ENCODE assay signal across 9 mouse cellular contexts in the genomic region with DNA sequence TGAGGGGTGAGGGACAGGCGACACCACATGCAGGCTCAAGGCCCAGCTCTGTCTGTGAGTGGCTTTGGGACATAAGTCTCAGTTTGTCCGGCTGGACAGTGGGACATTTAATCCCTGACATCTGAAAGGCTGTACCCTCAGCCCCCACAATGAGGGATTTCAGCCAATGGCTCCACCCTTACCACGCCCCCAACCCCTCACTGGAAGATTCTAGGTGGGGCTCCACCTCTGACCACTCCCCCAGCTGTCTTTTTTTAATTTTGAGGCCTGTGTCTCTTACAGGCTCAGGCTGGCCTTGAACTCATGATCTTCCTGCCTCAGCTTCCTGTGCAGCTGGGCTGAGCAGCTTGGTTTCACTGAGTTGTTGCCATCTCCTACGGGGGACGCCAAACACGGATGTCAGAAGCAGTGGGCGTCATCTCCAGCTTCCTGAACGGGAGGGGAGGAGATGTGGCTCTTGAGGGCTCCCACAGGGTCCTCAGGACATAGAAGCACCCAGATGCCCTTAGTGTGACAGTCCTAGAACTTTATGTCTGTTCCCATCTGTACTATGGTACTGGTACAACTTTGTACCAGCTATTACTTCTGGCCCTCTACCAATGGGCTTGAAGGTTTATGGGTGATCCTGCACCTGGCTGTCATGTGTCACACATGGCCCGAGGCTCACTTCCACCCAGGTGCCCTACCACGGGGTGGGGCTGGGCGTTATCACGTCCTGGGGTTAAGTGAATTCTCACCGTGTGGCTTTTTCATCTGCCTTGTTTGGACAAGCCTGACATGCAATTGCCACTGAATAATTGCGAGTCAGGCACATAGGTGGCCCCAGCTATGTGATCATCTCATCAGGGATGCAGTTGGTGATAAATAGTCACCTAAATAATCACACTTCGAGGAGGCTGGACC. TPM values are rescaled to one million over a fixed set of nuclear protein-coding genes. Genes with fewer than 3 reads are reported as not detected.
DNase-seq lines count a peak whose midpoint lies in the region; ATAC-seq and TF ChIP-seq lines count a peak whose summit lies in the region.
"Had no signal": no experiment of that assay in that cellular context is flagged by ENCODE, and none has a peak within 500 bp of the region (broad histone marks: within the 10 kb centered on the region; RNA-seq: fewer than 3 reads in every experiment).

No protein-coding gene starts in this region.

- peaks cover 19% of the 10 kb centered on the region for H3K27me3 ChIP-seq in hindbrain, embryonic 13.5 days
- peaks cover 22% of the 10 kb centered on the region; the same call in 1 of the 2 replicates for H3K27me3 ChIP-seq in hindbrain, embryonic 12.5 days
- no peaks in the 10 kb centered on the region for H3K27me3 ChIP-seq in thymus, adult 2 months (ENCODE audit: control insufficient read depth, insufficient read depth, low read length)
- H3K27me3 ChIP-seq in forebrain, embryonic 16.5 days (replicated peaks; ENCODE audit: control insufficient read depth, insufficient read depth, low read length), result no peaks in the 10 kb centered on the region

- DNase-seq in thymus, adult 2 months, result peak; percentile 36
- DNase-seq in thymus, postnatal 10 days (ENCODE audit: low spot score in 2 of 2), result no peak
- DNase-seq in lung, postnatal 4 days, result peak; percentile 41 to 50
- DNase-seq in testis, postnatal 10 days (ENCODE audit: low spot score), result peak; percentile 61
- no peak for DNase-seq in embryo, embryonic 11 days
- DNase-seq: liver, embryonic 13.5 days had no signal

- ATAC-seq in hindbrain, embryonic 13.5 days (ENCODE audit: low FRiP score), result no peak
- ATAC-seq in hindbrain, embryonic 12.5 days (ENCODE audit: low FRiP score), result no peak
- no peak for ATAC-seq in forebrain, embryonic 16.5 days

- H3K9me3 ChIP-seq in hindbrain, embryonic 13.5 days, result no peaks in the 10 kb centered on the region
- no peaks in the 10 kb centered on the region for H3K9me3 ChIP-seq in hindbrain, embryonic 12.5 days (replicated peaks)
- H3K9me3 ChIP-seq in forebrain, embryonic 16.5 days (ENCODE audit: control insufficient read depth, low read length), result no peaks in the 10 kb centered on the region
- H3K9me3 ChIP-seq: liver, embryonic 13.5 days had no signal

- H3K27ac ChIP-seq in hindbrain, embryonic 13.5 days, result peak overlapping the region; percentile 48; the same call in 1 of the 2 replicates
- H3K27ac ChIP-seq in hindbrain, embryonic 12.5 days, result no peak overlapping the region
- H3K27ac ChIP-seq in thymus, adult 2 months (ENCODE audit: control insufficient read depth, insufficient read depth, low read length), result peak overlapping the region; percentile 48; the same call in 1 of the 2 replicates
- H3K27ac ChIP-seq in forebrain, embryonic 16.5 days (ENCODE audit: low read length), result peak overlapping the region; percentile 75
- H3K27ac ChIP-seq: liver, embryonic 13.5 days had no signal

- no peak for TF ChIP-seq CTCF in thymus, adult 2 months (IDR thresholded peaks at IDR 0.05; ENCODE audit: borderline replicate concordance, control insufficient read depth, extremely low read depth, insufficient read depth, low read length, poor library complexity)

- H3K9ac ChIP-seq in hindbrain, embryonic 13.5 days, result peak overlapping the region; percentile 46
- H3K9ac ChIP-seq in hindbrain, embryonic 12.5 days, result no peak overlapping the region
- peak overlapping the region; percentile 22; the same call in 1 of the 2 replicates for H3K9ac ChIP-seq in forebrain, embryonic 16.5 days (replicated peaks; ENCODE audit: low read depth, low read length)
- H3K9ac ChIP-seq: liver, embryonic 13.5 days had no signal

- peaks cover 40% of the 10 kb centered on the region for H3K4me1 ChIP-seq in hindbrain, embryonic 13.5 days (replicated peaks)
- H3K4me1 ChIP-seq in hindbrain, embryonic 12.5 days, result peaks cover 21% of the 10 kb centered on the region
- H3K4me1 ChIP-seq in thymus, adult 2 months (replicated peaks; ENCODE audit: control insufficient read depth, insufficient read depth, low read length), result peaks cover 41% of the 10 kb centered on the region
- peaks cover 40% of the 10 kb centered on the region for H3K4me1 ChIP-seq in forebrain, embryonic 16.5 days (replicated peaks; ENCODE audit: control insufficient read depth, insufficient read depth, low read length)

- no peak overlapping the region for H3K4me2 ChIP-seq in hindbrain, embryonic 13.5 days
- no peak overlapping the region for H3K4me2 ChIP-seq in hindbrain, embryonic 12.5 days (replicated peaks)
- H3K4me2 ChIP-seq in forebrain, embryonic 16.5 days (ENCODE audit: low read length), result no peak overlapping the region

- WGBS in hindbrain, embryonic 13.5 days, result 70% methylated on average over 15 of the region's 15 CpGs
- 63% methylated on average over 15 of the region's 15 CpGs for WGBS in hindbrain, embryonic 12.5 days
- WGBS in thymus, adult 2 months, result 24% methylated on average over 15 of the region's 15 CpGs
- WGBS in forebrain, embryonic 16.5 days, result 66% methylated on average over 15 of the region's 15 CpGs

- no peak for TF ChIP-seq POLR2A in thymus, adult 2 months (IDR thresholded peaks at IDR 0.05; ENCODE audit: control insufficient read depth, extremely low read depth, insufficient read depth, low read length, poor library complexity)

- no peaks in the 10 kb centered on the region for H3K36me3 ChIP-seq in hindbrain, embryonic 13.5 days
- H3K36me3 ChIP-seq in hindbrain, embryonic 12.5 days, result no peaks in the 10 kb centered on the region
- no peaks in the 10 kb centered on the region for H3K36me3 ChIP-seq in thymus, adult 2 months (ENCODE audit: control insufficient read depth, insufficient read depth, low read length)
- no peaks in the 10 kb centered on the region for H3K36me3 ChIP-seq in forebrain, embryonic 16.5 days (ENCODE audit: control insufficient read depth, insufficient read depth)
- H3K36me3 ChIP-seq: liver, embryonic 13.5 days had no signal

- no peak overlapping the region for H3K4me3 ChIP-seq in hindbrain, embryonic 13.5 days
- H3K4me3 ChIP-seq in hindbrain, embryonic 12.5 days, result no peak overlapping the region
- H3K4me3 ChIP-seq in thymus, adult 2 months (ENCODE audit: control insufficient read depth, insufficient read depth, low read length), result no peak overlapping the region
- no peak overlapping the region for H3K4me3 ChIP-seq in forebrain, embryonic 16.5 days (replicated peaks; ENCODE audit: low read length)
- H3K4me3 ChIP-seq: liver, embryonic 13.5 days had no signal

RNA-seq across cellular contexts. Expression of a gene that starts 20.8 kb away (rescaled TPM):
- 21.3 and 22.4 TPM in 2 replicates for polyA plus RNA-seq in hindbrain, embryonic 13.5 days (2015; fragmentation: Nextera tagmentation; extraction: Ambion mirVana)
- polyA plus RNA-seq in hindbrain, embryonic 12.5 days (2016; fragmentation: Nextera tagmentation; extraction: Ambion mirVana), result 30.9 and 31.5 TPM in 2 replicates
- polyA plus RNA-seq in thymus, adult 2 months (2012; rRNA removed), result 26.3 and 26.7 TPM in 2 replicates
- 25.4 and 27.0 TPM in 2 replicates for polyA plus RNA-seq in forebrain, embryonic 16.5 days (2015; fragmentation: Nextera tagmentation; extraction: Ambion mirVana)

RNA-seq across cellular contexts. Expression of a gene that starts 41.8 kb away (rescaled TPM):
- 1.8 TPM in 2 replicates for polyA plus RNA-seq in hindbrain, embryonic 13.5 days (2015; fragmentation: Nextera tagmentation; extraction: Ambion mirVana)
- polyA plus RNA-seq in hindbrain, embryonic 12.5 days (2016; fragmentation: Nextera tagmentation; extraction: Ambion mirVana), result 1.9 and 2.7 TPM in 2 replicates
- 49.7 and 51.1 TPM in 2 replicates for polyA plus RNA-seq in thymus, adult 2 months (2012; rRNA removed)
- polyA plus RNA-seq in forebrain, embryonic 16.5 days (2015; fragmentation: Nextera tagmentation; extraction: Ambion mirVana), result 1.2 and 1.8 TPM in 2 replicates

RNA-seq across cellular contexts. Expression of a gene that starts 45.8 kb away (rescaled TPM):
- polyA plus RNA-seq in hindbrain, embryonic 13.5 days (2015; fragmentation: Nextera tagmentation; extraction: Ambion mirVana), result 2.0 and 2.3 TPM in 2 replicates
- polyA plus RNA-seq in hindbrain, embryonic 12.5 days (2016; fragmentation: Nextera tagmentation; extraction: Ambion mirVana), result 1.1 and 2.4 TPM in 2 replicates
- 7.5 and 8.4 TPM in 2 replicates for polyA plus RNA-seq in thymus, adult 2 months (2012; rRNA removed)
- 1.0 and 2.2 TPM in 2 replicates for polyA plus RNA-seq in forebrain, embryonic 16.5 days (2015; fragmentation: Nextera tagmentation; extraction: Ambion mirVana)

RNA-seq across cellular contexts. Expression of a gene that starts 47.9 kb away (rescaled TPM):
- polyA plus RNA-seq in hindbrain, embryonic 13.5 days (2015; fragmentation: Nextera tagmentation; extraction: Ambion mirVana), result 61.3 and 69.0 TPM in 2 replicates
- polyA plus RNA-seq in hindbrain, embryonic 12.5 days (2016; fragmentation: Nextera tagmentation; extraction: Ambion mirVana), result 37.1 and 41.3 TPM in 2 replicates
- polyA plus RNA-seq in thymus, adult 2 months (2012; rRNA removed), result 4.3 and 5.1 TPM in 2 replicates
- 75.3 and 93.0 TPM in 2 replicates for polyA plus RNA-seq in forebrain, embryonic 16.5 days (2015; fragmentation: Nextera tagmentation; extraction: Ambion mirVana)

RNA-seq across cellular contexts. Expression of a gene that starts 50.3 kb away (rescaled TPM):
- 6.5 and 8.1 TPM in 2 replicates for polyA plus RNA-seq in hindbrain, embryonic 13.5 days (2015; fragmentation: Nextera tagmentation; extraction: Ambion mirVana)
- 5.7 and 5.9 TPM in 2 replicates for polyA plus RNA-seq in hindbrain, embryonic 12.5 days (2016; fragmentation: Nextera tagmentation; extraction: Ambion mirVana)
- 4.1 and 5.3 TPM in 2 replicates for polyA plus RNA-seq in thymus, adult 2 months (2012; rRNA removed)
- 6.2 and 8.8 TPM in 2 replicates for polyA plus RNA-seq in forebrain, embryonic 16.5 days (2015; fragmentation: Nextera tagmentation; extraction: Ambion mirVana)

Comparison
In these comparisons a context has a peak if more than half of its experiments do, and no peak if none do; other contexts are left out.
1. DNase-seq: peak in thymus, adult 2 months (single experiment), lung, postnatal 4 days (2 of 2) and testis, postnatal 10 days (single experiment); none in thymus, postnatal 10 days (0 of 2) and embryo, embryonic 11 days (single experiment).
2. RNA of a gene that starts 41.8 kb away (polyA plus RNA-seq): 49.7 to 51.1 TPM in thymus, adult 2 months; 1.9 to 2.7 TPM in hindbrain, embryonic 12.5 days, 1.8 TPM in hindbrain, embryonic 13.5 days and 1.2 to 1.8 TPM in forebrain, embryonic 16.5 days; every median in the first group is over 10 times any median in the second.